Mouse (Mus musculus) C2C12 (cell line): ENCODE measurements around the gene Tjp3. TPM values are rescaled to one million over a fixed set of nuclear protein-coding genes. Genes with fewer than 3 reads are reported as not detected.

ENCODE experiments used
- H3K27me3 ChIP-seq: one replicate; pipeline ENCODE4 v1.6.1; 2011; ENCODE audit not compliant: control insufficient read depth, insufficient read depth, insufficient read length
- H3K36me3 ChIP-seq: one replicate; pipeline ENCODE4 v1.6.1; 2011; ENCODE audit not compliant: control insufficient read depth, insufficient read depth
- H3K4me3 ChIP-seq: one replicate; pipeline ENCODE4 v1.5.1; 2011; ENCODE audit warnings: mild to moderate bottlenecking, control low read depth; ENCODE audit not compliant: poor library complexity, insufficient read depth, severe bottlenecking
- H3K79me2 ChIP-seq: one replicate; pipeline ENCODE4 v1.6.1; 2011; ENCODE audit not compliant: control insufficient read depth, insufficient read depth
- H3K79me3 ChIP-seq: one replicate; pipeline ENCODE4 v1.6.1; 2011; ENCODE audit warnings: low read depth, control low read depth
- H3ac ChIP-seq: one replicate; pipeline ENCODE3; 2011; ENCODE audit warnings: low read depth; ENCODE audit not compliant: control insufficient read depth, insufficient read length
- CEBPB ChIP-seq: IDR thresholded peaks from one replicate; pipeline ENCODE4 v1.6.1; 2011; ENCODE audit warnings: low read depth, mild to moderate bottlenecking, control low read depth, moderate library complexity
- CTCF ChIP-seq: IDR thresholded peaks from one replicate; pipeline ENCODE4 v1.5.1; 2011; ENCODE audit not compliant: control insufficient read depth, insufficient read depth, insufficient read length
- FOSL1 ChIP-seq: IDR thresholded peaks from one replicate; pipeline ENCODE4 v1.8.0; 2011; ENCODE audit warnings: mild to moderate bottlenecking, low read length; ENCODE audit not compliant: poor library complexity, insufficient read depth, severe bottlenecking
- MAX ChIP-seq: IDR thresholded peaks from one replicate; pipeline ENCODE4 v1.6.1; 2011; ENCODE audit warnings: mild to moderate bottlenecking, control low read depth
- MYOD1 ChIP-seq: IDR thresholded peaks from one replicate; pipeline ENCODE4 v1.6.1; 2011; ENCODE audit warnings: low read depth; ENCODE audit not compliant: control insufficient read depth, insufficient read length
- MYOG ChIP-seq: IDR thresholded peaks from one replicate; pipeline ENCODE4 v1.6.1; 2011; ENCODE audit not compliant: control insufficient read depth, insufficient read length; ENCODE audit errors: extremely low read depth
- USF1 ChIP-seq: IDR thresholded peaks from one replicate; pipeline ENCODE4 v1.6.1; 2011; ENCODE audit warnings: low read depth, mild to moderate bottlenecking, control low read depth, moderate library complexity
- polyA plus RNA-seq: library from polyadenylated mRNA; unstranded; fragments of >200 nt; fragmentation: generic; extraction: Trizol; gene quantifications from one replicate; pipeline ENCODE4 v1.2.1, GENCODE M21; 2012; ENCODE audit warnings: missing spikeins

The Tjp3 gene
- polyA plus RNA-seq, 1 experiment: not detected

GRCm38 (mm10) chr10:81252424-81253419 lies 38.7 kb downstream of the Tjp3 start, which contains the start of gene Matk:
TSS of gene Matk (plus strand) at chr10:81252935.
- Histone ChIP-seq H3ac (no peak within 1 kb of the TSS), H3K4me3 (no peak within 1 kb of the TSS), H3K79me3 (no peaks in the 10 kb centered on the region), H3K27me3 (no peaks in the 10 kb centered on the region), H3K79me2 (no peaks in the 10 kb centered on the region), H3K36me3 (no peaks in the 10 kb centered on the region)
- TF ChIP-seq MYOG: no peak
- TF ChIP-seq MAX: no peak
- no peak for TF ChIP-seq FOSL1
- no peak for TF ChIP-seq CTCF
- no peak for TF ChIP-seq MYOD1
- TF ChIP-seq CEBPB: no peak
- no peak for TF ChIP-seq USF1

- no peaks in the 10 kb centered on the region for H3K79me3 ChIP-seq
- TF ChIP-seq CTCF (no peak), MAX (no peak), MYOD1 (no peak), CEBPB (no peak), MYOG (no peak), USF1 (no peak), FOSL1 (no peak)
- H3K4me3 ChIP-seq: no peak overlapping the region
- peaks cover 3% of the 10 kb centered on the region for H3K27me3 ChIP-seq
- no peaks in the 10 kb centered on the region for H3K36me3 ChIP-seq
- no peaks in the 10 kb centered on the region for H3K79me2 ChIP-seq
- H3ac ChIP-seq: no peak overlapping the region
Observed at GRCm38 (mm10) chr10:81249442-81249841, 41.9 kb downstream of the Tjp3 start.

- no peaks in the 10 kb centered on the region for H3K36me3 ChIP-seq
- no peaks in the 10 kb centered on the region for H3K79me3 ChIP-seq
- no peaks in the 10 kb centered on the region for H3K79me2 ChIP-seq
- H3ac ChIP-seq: no peak overlapping the region
- H3K27me3 ChIP-seq: peaks cover 17% of the 10 kb centered on the region
- TF ChIP-seq CEBPB (no peak), MAX (no peak), CTCF (no peak), MYOD1 (no peak), FOSL1 (no peak), MYOG (no peak), USF1 (no peak)
- H3K4me3 ChIP-seq: no peak overlapping the region
Observed at GRCm38 (mm10) chr10:81247804-81248203, 43.6 kb downstream of the Tjp3 start.

GRCm38 (mm10) chr10:81245166-81245565 lies 46.2 kb downstream of the Tjp3 start:
- Histone ChIP-seq H3ac (no peak overlapping the region), H3K79me2 (no peaks in the 10 kb centered on the region), H3K27me3 (peaks cover 31% of the 10 kb centered on the region), H3K36me3 (no peaks in the 10 kb centered on the region), H3K4me3 (no peak overlapping the region), H3K79me3 (no peaks in the 10 kb centered on the region)
- no peak for TF ChIP-seq MYOD1
- TF ChIP-seq FOSL1: no peak
- no peak for TF ChIP-seq MAX
- TF ChIP-seq USF1: no peak

DNA sequence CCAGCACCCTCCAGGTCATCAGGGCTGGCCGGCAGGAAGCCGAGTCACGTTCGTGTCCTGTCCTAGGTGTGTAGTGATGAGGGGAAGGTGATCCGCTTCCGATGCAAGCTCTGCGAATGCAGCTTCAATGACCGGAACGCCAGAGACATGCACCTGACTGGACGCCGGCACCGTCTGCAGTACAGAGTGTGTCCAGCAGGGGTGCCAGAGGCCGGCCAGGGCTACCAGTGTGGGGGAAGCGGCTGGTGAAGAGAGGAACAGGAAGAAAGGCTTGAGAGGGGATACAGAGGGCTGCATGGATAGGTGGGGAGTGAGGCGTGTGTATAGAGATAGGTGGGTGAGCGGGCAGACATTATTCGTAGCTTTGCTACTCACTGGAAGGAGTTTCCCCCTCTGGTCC lies 46.8 kb downstream of the Tjp3 start:
- no peaks in the 10 kb centered on the region for H3K36me3 ChIP-seq
- no peak overlapping the region for H3K4me3 ChIP-seq
- H3K79me2 ChIP-seq: no peaks in the 10 kb centered on the region
- H3K79me3 ChIP-seq: no peaks in the 10 kb centered on the region
- H3ac ChIP-seq: no peak overlapping the region
- TF ChIP-seq CTCF: peak; percentile 77
- TF ChIP-seq USF1: no peak
- peaks cover 31% of the 10 kb centered on the region for H3K27me3 ChIP-seq
